Mouse (Mus musculus) spleen, adult 2 months (tissue): ENCODE results near the gene C8g. TPM values are rescaled to one million over a fixed set of nuclear protein-coding genes. Genes with fewer than 3 reads are reported as not detected.

Source experiments
- DNase-seq, 2 experiments: peaks; one replicate each; pipeline versions ENCODE4 v3.0.0 to v3.0.0-alpha.2; 2012 to 2021; ENCODE audit warnings: low spot score in 2 of 2, low read depth in 1 of 2
- H3K27ac ChIP-seq: fragments of 200-500 bp; 2 replicates; pipeline ENCODE4 v1.5.1; 2012; ENCODE audit warnings: low read length, inconsistent platforms; ENCODE audit not compliant: insufficient read depth
- H3K27me3 ChIP-seq: fragments of 200-500 bp; 2 replicates; pipeline ENCODE4 v1.6.1; 2012; ENCODE audit warnings: mild to moderate bottlenecking, moderate library complexity, low read length, inconsistent platforms; ENCODE audit not compliant: control insufficient read depth, insufficient read depth
- H3K36me3 ChIP-seq: fragments of 200-500 bp; 2 replicates; pipeline ENCODE4 v1.6.1; 2012; ENCODE audit warnings: mild to moderate bottlenecking, low read length, inconsistent platforms; ENCODE audit not compliant: control insufficient read depth, insufficient read depth
- H3K4me1 ChIP-seq: fragments of 200-500 bp; 2 replicates; pipeline ENCODE4 v1.6.1; 2011; ENCODE audit warnings: inconsistent platforms; ENCODE audit not compliant: control insufficient read depth, insufficient read depth, insufficient read length
- H3K4me3 ChIP-seq: fragments of 200-500 bp; 2 replicates; pipeline ENCODE4 v1.5.1; 2011; ENCODE audit warnings: mild to moderate bottlenecking, inconsistent platforms; ENCODE audit not compliant: insufficient read depth, insufficient read length; ENCODE audit errors: extremely low read depth
- CTCF ChIP-seq: fragments of 200-500 bp; IDR thresholded peaks from 2 replicates; pipeline ENCODE4 v1.5.1; 2011; ENCODE audit warnings: mild to moderate bottlenecking, inconsistent platforms; ENCODE audit not compliant: insufficient read depth, insufficient read length, insufficient replicate concordance; ENCODE audit errors: extremely low read depth
- POLR2A ChIP-seq: fragments of 200-500 bp; IDR thresholded peaks from 2 replicates; pipeline ENCODE4 v1.6.1; 2011; ENCODE audit warnings: low read depth, low read length, inconsistent platforms
- WGBS: fragments of 180-500 bp; shearing (Covaris S2); methylation state at CpG from one replicate; pipeline ENCODE4 v1.1.7; 2018; 5-methylcytosine and 5-hydroxymethylcytosine counted together
- polyA plus RNA-seq: library from polyadenylated mRNA; depleted of rRNA; stranded (reverse); fragments of >200 nt; gene quantifications from 2 replicates; pipeline ENCODE4 v1.2.3, GENCODE M21; 2012

Gene C8g
- polyA plus RNA-seq, 1 experiment, result 1.9 TPM

DNA sequence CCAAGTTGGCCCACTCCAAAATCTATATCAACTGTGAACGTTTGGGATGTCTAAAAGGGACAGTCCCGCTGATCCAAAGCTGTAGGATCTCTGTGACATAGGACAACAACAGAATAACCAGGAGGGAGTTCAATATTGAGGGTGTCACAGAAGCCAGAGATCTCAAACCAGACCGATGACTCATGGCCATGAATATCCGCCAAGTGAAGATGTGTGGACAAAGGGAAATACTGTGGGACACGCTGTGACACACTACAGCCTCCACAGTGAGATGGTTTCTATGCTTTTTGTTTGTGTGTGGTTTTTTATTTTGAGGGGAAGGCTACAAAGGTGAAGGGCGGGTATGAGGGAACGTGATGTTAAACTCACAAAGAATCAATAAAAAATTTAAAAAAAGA lies 12.8 kb downstream of the C8g start:
- DNase-seq, result no peak
- Histone ChIP-seq H3K4me3 (no peak overlapping the region), H3K27me3 (no peaks in the 10 kb centered on the region), H3K27ac (no peak overlapping the region), H3K36me3 (no peaks in the 10 kb centered on the region), H3K4me1 (no peaks in the 10 kb centered on the region)
- WGBS, result 88% methylated on average over 7 of the region's 7 CpGs
- TF ChIP-seq POLR2A (no peak), CTCF (no peak)

DNA sequence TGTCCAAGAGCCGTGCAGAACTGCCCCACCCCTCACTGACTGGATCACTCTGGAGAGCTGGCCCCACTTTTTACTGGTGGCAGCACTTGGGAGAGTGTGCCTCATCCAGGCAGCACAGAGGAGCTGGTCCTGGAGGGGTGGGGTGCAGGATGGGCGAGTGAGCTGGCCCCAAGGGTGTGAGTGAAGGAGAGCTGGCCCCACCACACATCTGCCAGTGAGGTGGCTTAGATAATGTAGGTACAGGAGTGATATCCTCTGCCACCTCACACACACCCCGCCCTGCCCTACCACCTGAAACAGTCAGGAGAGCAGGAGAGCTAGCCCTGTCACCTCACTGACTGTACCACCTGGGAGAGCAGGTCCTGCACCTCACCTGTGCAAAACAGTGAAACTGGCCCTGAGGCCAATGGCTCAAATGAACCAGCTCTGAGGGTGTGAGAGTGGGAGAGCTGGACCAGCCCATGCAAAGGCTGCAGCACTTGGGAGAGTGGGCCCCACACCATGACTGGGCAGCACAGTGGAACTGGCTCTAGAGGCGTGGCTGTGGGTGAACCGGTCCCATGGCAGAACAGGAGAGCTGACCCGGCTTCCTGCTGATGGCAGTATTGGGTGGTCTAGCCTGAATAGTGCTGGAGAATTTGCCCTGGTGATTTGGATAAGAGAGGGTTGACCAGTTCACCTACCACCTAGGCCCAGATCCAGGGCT lies 13.4 kb downstream of the C8g start:
- Histone ChIP-seq H3K4me3 (no peak overlapping the region), H3K27me3 (no peaks in the 10 kb centered on the region), H3K4me1 (no peaks in the 10 kb centered on the region), H3K27ac (no peak overlapping the region), H3K36me3 (no peaks in the 10 kb centered on the region)
- no peak for DNase-seq
- no peak for TF ChIP-seq POLR2A
- no peak for TF ChIP-seq CTCF
- WGBS, result 75% methylated on average over 6 of the region's 6 CpGs

DNA sequence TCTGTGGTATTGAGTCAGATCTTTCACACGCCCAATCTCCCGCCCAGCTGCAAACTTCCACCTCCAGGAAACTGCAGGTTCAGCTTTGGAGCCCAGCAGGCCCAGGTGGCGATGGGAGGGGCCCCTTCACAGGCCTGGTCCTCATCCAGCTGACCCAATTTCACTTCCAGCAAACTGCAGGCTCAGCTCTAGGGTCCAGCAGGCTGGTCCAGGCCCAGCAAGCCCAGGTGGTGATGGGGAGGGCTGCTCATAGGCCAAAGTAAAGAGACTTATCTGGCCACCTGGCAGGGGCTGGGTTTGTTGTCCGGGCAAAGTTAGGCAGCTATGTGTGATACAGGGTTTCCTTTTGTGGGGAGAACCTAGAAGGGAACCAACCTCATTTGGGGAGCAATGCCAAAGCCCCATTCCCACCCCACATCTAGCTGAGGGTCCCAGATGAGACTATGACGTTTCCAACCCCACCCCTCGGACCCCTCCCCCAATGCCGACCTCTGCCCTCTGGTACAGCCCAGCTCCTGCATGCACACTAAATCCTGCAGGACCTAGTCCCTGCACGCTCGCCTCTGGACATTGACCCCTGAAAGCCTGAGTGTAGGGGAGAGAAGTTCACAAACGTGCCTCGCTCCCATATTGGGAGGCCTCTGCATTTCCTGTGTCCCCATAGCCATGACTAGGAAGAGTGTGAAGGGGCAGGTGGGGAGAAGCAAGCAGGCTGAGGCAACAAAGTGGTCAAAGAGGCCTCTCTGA lies 16.4 kb downstream of the C8g start:
- DNase-seq, result no peak
- 82% methylated on average over 11 of the region's 11 CpGs for WGBS
- TF ChIP-seq CTCF, result no peak
- H3K36me3 ChIP-seq, result no peaks in the 10 kb centered on the region
- no peaks in the 10 kb centered on the region for H3K4me1 ChIP-seq
- no peak overlapping the region for H3K4me3 ChIP-seq
- no peaks in the 10 kb centered on the region for H3K27me3 ChIP-seq
- no peak overlapping the region for H3K27ac ChIP-seq

DNA sequence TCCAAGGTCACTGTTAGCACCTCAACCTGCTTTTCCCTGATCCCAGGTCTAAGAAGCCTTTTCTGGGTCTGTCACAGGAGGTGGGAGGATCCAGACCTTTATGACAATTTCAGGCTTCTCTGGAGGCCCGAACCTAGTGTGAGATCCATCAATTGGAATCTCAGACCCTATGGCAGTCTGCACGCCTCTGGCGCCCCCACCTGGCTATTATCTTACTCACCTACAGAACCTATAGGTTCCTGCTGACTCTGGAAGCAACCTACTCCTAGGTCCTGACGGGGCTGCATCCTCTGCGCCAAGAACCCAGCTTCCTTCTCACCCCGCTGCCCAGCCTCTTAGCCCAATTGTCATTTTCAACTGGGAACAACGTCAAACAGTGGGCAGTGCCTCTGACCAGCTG lies 18.6 kb downstream of the C8g start:
- no peak overlapping the region for H3K4me3 ChIP-seq
- no peaks in the 10 kb centered on the region for H3K4me1 ChIP-seq
- no peaks in the 10 kb centered on the region for H3K27me3 ChIP-seq
- 15% methylated on average over 7 of the region's 7 CpGs for WGBS
- H3K36me3 ChIP-seq, result no peaks in the 10 kb centered on the region
- DNase-seq, result peak; percentile 47 to 59
- no peak overlapping the region for H3K27ac ChIP-seq
- TF ChIP-seq POLR2A (no peak), CTCF (peak; percentile 79; the same call in 1 of the 2 replicates)

DNA sequence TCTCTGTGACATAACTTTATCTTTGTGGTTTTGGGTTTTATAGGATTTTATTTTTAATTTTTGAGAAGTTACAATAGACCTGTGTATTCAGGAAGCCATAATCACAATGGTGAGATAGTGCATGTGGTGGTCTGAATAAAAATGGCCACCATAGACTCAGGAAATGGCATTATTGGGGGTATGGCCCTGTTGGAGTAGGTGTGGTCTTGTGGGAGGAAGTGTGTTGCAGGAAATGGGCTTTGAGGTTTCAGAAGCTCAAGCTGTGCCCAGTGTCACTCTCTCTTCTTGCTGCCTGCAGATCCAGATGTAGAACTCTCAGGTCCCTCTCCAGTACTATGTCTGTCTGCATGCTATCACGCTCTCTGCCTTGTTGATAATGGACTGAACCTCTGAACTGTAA lies 21.0 kb downstream of the C8g start:
- no peaks in the 10 kb centered on the region for H3K4me1 ChIP-seq
- DNase-seq, result no peak
- H3K27ac ChIP-seq, result no peak overlapping the region
- H3K4me3 ChIP-seq, result no peak overlapping the region
- TF ChIP-seq POLR2A (no peak), CTCF (no peak)
- H3K27me3 ChIP-seq, result no peaks in the 10 kb centered on the region
- 84% methylated on average over 1 of the region's 1 CpGs for WGBS
- no peaks in the 10 kb centered on the region for H3K36me3 ChIP-seq

DNA sequence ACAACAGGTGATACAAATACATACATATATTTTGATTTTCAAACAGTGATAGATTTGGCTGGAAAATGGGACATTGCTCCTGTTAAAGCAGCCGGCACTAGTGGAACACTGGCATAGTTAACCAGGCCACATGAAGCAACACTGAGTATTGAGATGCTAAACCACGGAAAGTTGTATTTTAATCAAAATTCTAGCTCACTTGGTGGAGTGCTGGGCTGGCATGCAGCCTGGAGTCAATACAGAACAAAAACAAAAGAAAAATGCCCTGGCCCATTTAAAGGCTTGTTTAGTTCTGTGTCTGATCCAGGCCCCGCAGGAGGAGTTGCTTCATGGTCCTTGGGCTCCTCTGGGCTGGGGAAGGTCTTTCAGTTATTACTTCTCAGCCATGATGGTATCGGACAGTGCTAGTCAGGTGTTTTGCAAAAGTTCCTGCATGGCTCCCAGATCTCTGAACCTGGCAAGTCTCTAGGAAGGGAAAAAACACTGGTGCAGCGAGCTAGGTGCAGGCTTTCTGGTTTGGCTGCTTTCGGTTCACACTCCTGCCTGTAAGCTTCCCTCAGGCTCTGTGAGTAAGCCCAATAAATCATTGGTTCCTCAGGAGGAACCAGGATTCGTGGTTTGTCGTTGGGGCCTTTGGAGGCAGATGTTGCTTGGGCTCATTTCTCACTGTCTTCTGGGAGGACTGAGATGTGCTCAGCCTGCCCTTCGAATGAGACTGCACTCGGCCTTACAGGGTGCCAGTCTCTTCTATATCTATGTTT lies 21.8 kb downstream of the C8g start:
- no peaks in the 10 kb centered on the region for H3K27me3 ChIP-seq
- no peak overlapping the region for H3K4me3 ChIP-seq
- H3K4me1 ChIP-seq, result no peaks in the 10 kb centered on the region
- H3K36me3 ChIP-seq, result no peaks in the 10 kb centered on the region
- WGBS, result 72% methylated on average over 10 of the region's 10 CpGs
- DNase-seq, result no peak
- TF ChIP-seq CTCF (no peak), POLR2A (no peak)
- H3K27ac ChIP-seq, result no peak overlapping the region
